Mouse (Mus musculus) layer of hippocampus, postnatal 36 days (tissue): Measurements from ENCODE around the gene Actl6b. TPM values are rescaled to one million over a fixed set of nuclear protein-coding genes. Genes with fewer than 3 reads are reported as not detected.
A peak's percentile ranks its signal among the peaks of the same experiment; 100 is the strongest.

Experiments used
- DNase-seq, 2 experiments: peaks; one replicate each; pipeline ENCODE4 v3.0.0; 2022
- total RNA-seq, 2 experiments: library from RNA; stranded (reverse); gene quantifications; 2 replicates each; pipeline ENCODE4 v1.2.3; 2021

The Actl6b gene
- total RNA-seq, 2 experiments from 2014 or later: 127 to 138 TPM

DNA sequence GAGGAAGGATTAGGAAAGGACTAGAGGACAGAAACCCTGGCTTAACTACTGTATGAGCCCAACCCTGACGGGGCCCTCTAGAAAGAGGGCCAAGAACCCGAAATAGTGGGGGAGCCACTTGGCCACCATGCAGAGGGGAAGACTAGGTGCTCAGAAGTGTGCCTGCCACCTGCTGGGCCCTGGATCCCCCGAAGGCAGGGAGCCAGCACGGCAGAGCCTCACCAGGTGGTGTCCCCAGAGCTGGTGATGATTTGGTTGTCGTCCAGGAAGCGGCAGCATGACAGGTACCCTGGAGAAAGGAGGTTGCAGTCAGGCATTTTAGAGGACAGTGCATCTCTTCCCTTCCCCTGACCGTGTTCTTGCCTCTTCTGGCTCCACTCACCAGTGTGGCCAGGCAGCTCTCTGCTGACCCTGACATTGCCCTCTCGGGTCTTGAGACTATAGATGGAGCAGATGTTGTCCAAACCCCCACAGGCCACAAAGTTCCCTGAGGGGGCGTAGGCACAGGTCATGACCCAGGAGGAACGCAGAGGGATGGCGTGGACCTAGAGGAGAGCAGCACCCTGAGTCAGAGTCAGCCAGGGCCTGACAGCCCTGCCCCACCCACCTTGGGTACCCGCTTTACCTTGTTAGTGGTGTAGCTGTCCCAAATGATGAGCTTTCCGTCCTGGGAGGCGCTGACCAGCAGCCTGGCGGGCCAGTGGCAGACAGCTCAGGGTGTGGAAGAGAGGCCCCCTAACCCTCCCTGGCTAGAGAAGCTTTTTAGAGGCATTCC lies 23.9 kb upstream of the Actl6b start:
- no peak for DNase-seq

DNA sequence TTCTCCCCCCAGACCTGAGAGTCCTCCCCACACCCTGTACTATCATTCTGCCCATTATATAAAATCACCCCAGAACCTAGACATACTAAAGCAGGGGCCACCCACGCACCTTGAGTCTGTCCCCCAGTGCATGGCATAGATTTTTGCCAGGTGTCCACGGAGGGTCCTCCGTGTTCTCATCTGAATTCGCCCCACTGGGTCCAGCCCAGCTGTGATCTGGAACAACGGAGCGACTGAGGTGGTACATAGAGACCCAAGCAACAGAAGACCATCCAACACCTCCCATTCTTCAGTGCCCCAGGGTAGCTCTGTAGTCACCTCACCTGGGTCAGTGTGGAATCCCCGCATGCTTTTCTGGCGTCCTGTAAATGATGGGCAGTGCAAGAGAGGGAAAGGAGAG lies 23.2 kb upstream of the Actl6b start:
- no peak for DNase-seq

DNA sequence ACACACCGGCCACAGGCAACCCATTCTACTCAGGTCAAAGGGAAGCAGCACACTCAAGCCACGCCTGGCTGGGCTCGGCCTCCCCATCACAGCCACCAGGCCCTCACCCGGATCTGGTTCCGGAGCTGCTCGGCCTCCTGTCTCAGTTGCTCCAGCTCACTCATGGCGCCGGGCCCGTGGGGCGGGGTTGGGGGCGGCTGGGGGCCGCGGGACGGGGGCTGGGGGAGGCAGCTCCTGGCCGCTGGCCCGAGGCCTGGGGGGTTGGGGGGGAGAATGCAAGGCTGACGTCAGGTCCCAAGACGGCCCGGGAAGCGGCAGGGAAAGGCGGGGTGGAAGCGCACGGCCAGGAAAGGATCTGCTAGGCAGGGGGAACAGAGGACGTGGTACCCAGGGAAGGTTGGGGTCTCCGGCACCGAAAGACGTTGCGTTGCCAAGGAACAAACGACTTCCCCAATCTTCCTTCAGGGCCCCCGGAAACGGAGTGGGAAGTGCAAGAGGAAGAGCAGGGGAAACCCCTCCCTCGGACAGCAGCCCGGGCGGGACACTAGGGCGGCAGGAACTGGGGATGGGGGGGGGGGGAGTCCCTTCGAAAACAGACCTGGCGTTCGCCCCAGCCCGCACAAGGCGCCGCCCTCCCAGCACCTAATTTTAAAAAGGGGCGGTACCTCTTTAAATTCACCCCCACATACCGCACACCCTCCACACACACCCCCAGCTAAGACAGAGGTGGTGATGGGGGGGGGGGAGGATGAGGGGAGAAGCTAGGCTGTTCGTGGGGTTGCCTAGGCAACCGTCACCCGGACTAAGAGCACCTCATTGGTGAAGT lies 22.5 kb upstream of the Actl6b start:
- DNase-seq: peak in 1 of 2 experiments; percentile 66

DNA sequence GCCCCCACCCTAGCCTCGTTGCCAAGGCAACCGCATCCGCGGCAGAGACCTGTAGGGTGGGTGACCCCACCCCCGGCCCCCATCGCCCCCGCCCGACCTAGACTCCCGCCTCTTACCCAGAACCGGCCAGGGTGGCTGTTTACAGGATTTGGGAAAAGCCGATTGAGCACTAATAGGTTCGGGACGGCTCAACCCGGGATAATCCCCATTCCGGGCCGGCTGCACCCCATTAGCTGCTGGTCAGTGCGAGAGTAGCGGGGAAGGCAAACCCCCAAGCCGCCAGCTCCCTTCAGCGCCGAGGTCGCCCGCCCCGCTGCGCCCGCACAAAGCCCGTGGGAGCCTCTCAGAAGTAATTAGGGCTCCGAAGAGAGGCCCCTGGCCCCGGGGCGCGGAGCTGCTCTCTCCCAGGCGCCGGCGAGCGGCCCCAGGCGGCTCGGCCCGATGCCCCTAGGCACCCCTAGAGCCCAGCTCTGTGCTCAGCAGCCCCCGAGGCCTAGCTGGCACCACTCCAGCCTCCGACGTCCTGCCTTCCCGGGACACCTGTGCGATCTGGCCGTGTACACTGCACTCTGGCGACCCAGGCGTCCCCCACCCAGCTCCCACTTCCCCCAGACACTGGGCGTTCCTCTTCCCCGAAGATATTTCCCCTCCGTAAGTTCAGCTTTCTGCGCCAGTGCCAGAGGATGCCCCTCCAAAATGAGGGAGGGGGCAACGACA lies 21.7 kb upstream of the Actl6b start:
- DNase-seq: peak; percentile 48 to 75

DNA sequence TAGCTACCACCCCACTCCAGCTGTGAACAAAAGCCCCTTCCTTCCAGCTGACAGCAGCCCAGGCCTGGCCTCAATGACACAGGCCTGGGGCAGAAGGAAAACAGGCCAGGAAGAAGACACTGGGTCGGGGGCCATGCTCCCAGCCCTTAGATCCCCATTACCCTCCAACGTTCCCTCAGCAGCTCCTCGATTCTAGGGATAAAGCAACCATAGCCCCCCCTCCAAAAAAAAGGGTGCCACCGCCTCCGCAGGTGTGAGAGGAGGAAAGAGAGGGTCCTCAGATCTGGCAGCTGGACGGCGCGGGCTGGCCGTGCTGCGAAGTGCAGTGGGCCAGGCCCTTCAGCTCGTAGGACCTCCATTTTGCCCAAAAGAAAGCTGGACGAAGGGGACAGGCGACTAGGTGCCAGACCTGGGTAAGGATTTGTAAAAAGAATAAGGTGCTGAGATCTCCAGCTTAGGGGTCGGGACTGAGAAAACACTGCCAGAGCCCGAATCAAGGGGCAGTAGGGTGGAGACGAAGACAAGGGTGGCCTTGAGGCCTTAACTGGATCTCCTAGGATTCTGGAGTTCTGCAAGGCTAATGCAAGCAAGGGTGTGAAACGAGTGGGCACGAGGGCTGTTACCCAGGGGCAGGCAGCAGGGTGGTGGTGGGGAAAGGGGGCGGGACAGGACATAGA lies 21.0 kb upstream of the Actl6b start:
- DNase-seq: peak in 1 of 2 experiments; percentile 37

DNA sequence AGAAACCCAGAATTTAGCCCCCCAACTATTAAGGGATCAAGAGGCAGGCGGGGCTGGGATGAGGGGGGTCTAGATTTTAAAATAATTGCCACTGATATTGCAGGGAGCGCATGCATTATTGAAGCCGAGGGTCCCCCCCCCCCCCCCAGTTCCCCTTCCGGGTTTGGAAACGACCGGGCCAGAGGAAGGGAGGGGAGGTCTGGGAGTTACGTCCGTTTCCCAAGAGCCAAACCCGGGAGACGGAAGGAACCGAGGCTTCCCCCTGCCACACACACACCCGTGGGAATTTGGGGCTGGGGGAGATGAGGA lies 20.6 kb upstream of the Actl6b start:
- DNase-seq: no peak

GRCm38 (mm10) chr5:137533117-137533827 lies 20.0 kb upstream of the Actl6b start, which contains the start of the genes Epo and Gnb2:
Epo (minus strand) TSS chr5:137533242.
Gnb2 (minus strand) TSS chr5:137533510.
- peak; percentile 95 to 96 for DNase-seq

DNA sequence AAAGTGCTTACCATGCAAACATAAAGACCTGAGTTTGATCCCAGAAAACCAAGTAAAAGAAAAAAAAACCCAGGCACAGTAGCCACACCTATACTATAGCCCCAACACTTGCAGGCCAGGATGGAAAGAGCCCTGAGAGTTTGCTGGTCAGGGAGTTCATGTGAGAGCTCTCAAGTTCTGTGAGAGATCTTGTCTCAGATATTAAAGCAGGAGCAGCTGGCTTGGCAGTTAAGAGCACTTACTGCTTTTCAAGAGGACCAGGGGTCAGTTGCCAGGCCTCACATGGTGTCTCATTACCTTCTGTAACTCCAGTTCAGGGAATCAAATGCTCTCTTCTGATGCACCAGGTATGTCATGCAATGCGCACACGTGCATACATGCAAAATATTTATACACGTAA lies 18.6 kb upstream of the Actl6b start:
- DNase-seq: no peak

GRCm38 (mm10) chr5:137535318-137535717 lies 18.0 kb upstream of the Actl6b start:
- peak in 1 of 2 experiments; percentile 0 for DNase-seq

- DNase-seq: no peak
Observed at GRCm38 (mm10) chr5:137537461-137537860, 15.9 kb upstream of the Actl6b start.

GRCm38 (mm10) chr5:137539291-137539801 lies 14.0 kb upstream of the Actl6b start:
- DNase-seq: peak in 1 of 2 experiments; percentile 22

- no peak for DNase-seq
Observed at GRCm38 (mm10) chr5:137540991-137541390, 12.3 kb upstream of the Actl6b start.

GRCm38 (mm10) chr5:137541768-137542540 lies 11.4 kb upstream of the Actl6b start:
- DNase-seq: no peak

DNA sequence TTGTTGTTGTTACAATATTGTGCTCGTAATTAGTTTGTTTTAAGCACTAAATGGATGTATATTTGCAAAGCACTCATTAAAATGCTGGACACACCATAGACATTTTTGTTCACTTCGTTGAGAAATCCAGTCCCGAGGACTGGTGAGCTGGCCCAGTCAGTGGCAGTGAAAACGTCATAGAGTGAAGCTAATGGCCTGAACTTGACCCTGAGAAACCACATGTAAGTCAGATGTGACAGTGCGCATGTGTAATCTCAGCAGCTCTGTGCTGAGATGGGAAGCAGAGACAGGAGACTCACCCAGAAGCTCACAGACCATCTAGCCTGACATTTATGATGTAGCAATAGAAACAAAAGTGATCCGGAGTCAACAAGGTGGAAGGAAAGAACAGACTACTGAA lies 8.4 kb upstream of the Actl6b start:
- DNase-seq: no peak

GRCm38 (mm10) chr5:137545596-137545995 lies 7.7 kb upstream of the Actl6b start:
- no peak for DNase-seq

- no peak for DNase-seq
Observed at GRCm38 (mm10) chr5:137549840-137550239, 3.5 kb upstream of the Actl6b start.

GRCm38 (mm10) chr5:137551119-137551518 lies 2.2 kb upstream of the Actl6b start:
- DNase-seq: no peak

DNA sequence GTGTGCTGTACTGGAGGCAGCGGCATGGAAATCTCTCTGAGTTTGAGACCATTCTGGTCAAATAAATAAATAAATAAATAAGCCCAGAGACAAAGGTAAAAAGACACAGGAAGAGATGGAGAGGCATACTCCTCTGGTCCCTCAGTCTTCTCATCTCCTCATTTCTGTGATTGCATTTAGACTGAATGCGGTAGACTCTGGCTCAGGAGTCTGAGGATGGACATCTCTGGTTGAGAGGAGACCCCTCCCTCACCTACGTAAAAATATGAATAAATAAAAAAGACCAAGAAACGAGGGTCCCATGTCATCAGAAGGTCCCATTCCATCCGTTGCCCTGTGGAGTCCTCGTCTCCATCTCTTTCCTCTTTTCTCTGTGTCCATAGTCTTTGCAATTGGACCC lies 317 bp upstream of the Actl6b start:
- DNase-seq: no peak

DNA sequence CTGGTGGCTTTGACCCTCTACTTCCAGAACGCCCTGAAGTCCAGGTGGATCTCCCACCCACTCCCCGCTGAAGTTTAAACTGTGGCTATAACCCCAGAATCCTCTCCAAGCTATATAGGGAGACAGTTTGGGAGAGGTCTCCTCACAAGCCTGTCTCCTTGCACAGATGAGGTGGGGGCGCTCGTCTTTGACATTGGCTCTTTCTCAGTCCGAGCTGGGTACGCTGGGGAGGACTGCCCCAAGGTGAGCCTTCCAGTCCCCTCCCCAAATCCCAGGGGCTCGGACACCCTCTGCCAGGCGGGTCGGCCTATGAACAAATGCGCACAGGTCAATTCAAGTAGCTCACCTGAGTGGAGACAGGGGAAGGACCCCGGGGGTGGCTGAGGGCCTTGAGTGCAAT lies 581 bp downstream of the Actl6b start:
- DNase-seq: no peak

GRCm38 (mm10) chr5:137561556-137561955 lies 8.2 kb downstream of the Actl6b start:
- DNase-seq: no peak

- DNase-seq: peak in 1 of 2 experiments; percentile 38
Observed at GRCm38 (mm10) chr5:137562965-137563364, 9.6 kb downstream of the Actl6b start.
